Mouse (Mus musculus) bone marrow macrophage, adult 2 months (primary cell): ENCODE measurements around the gene N4bp2l1.

Experiments
- CTCF ChIP-seq: IDR thresholded peaks from 2 replicates; pipeline ENCODE4 v1.5.1; 2012; ENCODE audit warnings: low read depth, mild to moderate bottlenecking, low read length, moderate library complexity
- POLR2A ChIP-seq: IDR thresholded peaks from 2 replicates; pipeline ENCODE4 v1.6.1; 2012; ENCODE audit warnings: mild to moderate bottlenecking, low read depth, low read length, borderline replicate concordance

DNA sequence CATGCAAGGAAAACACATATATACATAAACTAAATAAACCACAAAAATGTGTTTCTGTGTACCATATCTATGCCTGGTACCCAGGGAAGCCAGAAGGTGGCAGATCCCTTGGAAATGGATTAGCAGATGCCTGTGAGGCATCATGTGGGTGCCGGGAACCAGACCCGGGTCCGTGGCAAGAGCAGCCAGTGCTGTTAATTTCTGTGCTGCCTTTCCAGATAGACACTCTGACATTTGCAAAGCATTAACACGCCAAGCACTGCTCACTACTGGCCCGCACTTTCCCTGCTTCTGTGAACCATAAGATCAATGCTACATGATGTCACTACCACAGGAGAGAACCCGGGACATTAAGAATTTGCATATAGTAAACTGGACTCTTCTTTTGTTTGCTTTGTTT is 9.1 kb upstream of the N4bp2l1 start:
- TF ChIP-seq CTCF: no peak
- TF ChIP-seq POLR2A: no peak
